Mouse (Mus musculus) gastrocnemius, postnatal 25 days (tissue): ENCODE data around the gene Prtg. TPM values are rescaled to one million over a fixed set of nuclear protein-coding genes. Genes with fewer than 3 reads are reported as not detected.

Source experiments
- DNase-seq: peaks from one replicate; pipeline ENCODE4 v3.0.0; 2022
- long read RNA-seq, 2 experiments: library from polyadenylated mRNA; stranded (forward); transcript quantifications; one replicate each; pipeline ENCODE4 v2.0.0; 2021
- total RNA-seq, 2 experiments: library from RNA; stranded (reverse); gene quantifications; 1 replicate in 1 of 2; 2 replicates in 1 of 2; pipeline ENCODE4 v1.2.3; 2021

Gene Prtg
- under 1 TPM; 0.13 to 0.18 TPM for total RNA-seq
- long read RNA-seq, experiment 1, partial matches to known transcripts: 0 of 3 reads
- long read RNA-seq, experiment 1, other reads (novel, unspliced or antisense): 3 of 3 reads
- long read RNA-seq, experiment 2, partial matches to known transcripts: 0 of 3 reads
- long read RNA-seq, experiment 2, other reads (novel, unspliced or antisense): 3 of 3 reads

DNA sequence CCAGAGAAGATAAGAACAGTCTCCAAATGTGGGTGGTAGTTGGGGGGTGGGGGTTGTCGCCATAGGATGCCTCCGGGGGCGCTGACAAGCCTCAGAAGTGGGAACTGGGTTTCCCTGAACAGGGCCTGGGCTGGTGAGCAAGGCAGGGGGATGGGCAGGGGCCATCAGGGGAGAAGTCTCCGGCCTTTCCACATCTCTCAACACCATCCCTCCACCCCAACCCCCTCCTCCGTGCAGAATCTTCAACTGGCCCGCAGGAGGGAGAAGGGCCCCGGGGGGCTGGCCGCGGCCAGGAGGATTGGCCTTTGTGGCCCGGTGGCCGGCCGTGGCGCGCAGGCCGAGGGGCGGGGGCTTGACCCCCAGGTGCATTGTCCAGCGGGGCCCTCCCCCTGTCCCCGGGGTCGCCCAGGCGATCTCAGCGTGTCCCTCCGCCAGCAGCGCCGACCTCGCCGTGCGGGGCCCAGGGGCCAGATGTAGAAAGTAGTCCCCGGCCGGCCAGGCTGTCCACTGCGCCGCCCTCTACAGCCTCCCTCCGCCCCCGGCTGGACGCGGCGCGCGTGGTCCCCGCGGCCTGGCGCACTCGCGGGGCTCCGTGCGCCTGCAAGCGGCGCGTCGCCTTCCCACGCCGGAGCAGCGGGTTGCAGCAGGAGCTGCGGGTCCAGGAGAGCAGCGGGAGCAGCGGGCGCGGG is at the start of gene Prtg:
Prtg (plus strand) TSS at position 144 of the 689 bp plus-strand sequence.
- DNase-seq: peak; percentile 40

DNA sequence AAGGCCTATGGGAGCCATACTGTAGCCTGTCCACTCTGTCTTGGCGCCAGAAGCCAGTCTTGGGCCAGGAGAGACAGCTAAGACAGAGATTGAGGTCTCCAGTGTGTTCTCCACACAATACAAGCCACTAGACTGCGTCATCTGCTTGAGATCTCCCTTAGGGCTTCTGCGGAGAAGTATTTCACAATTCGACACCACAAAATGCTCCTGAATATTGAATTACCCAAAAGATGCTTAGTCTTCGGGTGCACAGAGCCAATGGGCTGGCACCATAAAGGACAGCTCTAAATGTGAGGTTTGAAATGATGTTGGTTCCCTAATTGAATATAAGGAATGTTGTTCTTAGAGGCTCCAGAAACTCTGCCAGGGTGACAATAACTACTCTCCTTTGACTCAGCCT is 49.5 kb upstream of the Prtg start:
- DNase-seq: no peak

DNA sequence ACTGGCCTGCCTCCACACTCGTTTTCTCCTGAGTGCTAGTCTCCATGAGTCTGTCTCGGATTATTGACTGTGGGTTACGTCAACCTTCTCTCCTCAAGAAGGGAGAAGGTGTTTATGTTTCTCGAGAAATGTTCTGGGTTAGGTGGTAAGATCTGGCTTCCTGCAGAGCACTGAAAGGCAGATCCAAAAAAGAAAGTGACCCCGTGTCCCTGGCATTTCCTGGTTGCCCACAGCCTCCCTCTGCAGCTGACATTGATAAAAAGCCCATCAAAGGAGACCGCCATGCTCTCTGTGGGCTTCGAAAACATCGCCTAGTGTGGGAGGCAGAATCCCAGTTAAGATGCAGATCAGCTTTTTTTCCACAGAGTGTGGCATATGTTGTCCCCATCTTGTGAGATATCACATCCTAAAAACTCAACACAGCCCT is 48.0 kb upstream of the Prtg start:
- no peak for DNase-seq

DNA sequence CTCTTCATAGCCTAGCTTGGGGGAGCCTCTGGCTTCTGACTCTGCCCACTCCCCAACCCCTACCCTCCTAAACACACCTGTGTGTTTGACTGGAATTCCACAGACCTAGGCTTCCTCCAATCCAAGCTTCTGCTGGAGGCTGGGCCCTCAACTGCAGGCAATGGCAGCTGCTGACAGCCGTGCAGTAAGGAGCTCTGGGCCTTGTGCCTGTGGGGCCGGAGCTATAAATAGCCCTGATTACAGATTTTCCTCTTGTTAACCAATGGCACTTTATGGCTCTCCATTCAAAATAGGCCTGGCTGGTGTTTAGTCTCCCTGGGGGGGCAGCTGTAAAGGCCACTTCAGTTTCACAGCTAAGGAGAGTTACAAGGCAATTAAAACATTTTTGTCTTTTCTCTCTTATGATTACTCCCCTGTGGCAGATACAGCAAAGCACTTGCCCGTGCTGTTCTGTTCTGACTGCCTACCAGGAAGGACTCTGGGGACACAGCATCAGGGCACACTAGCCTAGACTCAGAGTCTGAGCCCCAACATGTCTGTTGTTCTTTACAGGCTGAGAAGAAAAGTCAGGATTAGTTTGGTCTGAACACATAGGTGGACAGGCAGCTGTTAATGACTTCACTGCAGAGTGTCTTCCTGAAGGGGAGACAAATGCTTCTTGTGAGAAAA is 43.5 kb upstream of the Prtg start:
- peak; percentile 65 for DNase-seq

DNA sequence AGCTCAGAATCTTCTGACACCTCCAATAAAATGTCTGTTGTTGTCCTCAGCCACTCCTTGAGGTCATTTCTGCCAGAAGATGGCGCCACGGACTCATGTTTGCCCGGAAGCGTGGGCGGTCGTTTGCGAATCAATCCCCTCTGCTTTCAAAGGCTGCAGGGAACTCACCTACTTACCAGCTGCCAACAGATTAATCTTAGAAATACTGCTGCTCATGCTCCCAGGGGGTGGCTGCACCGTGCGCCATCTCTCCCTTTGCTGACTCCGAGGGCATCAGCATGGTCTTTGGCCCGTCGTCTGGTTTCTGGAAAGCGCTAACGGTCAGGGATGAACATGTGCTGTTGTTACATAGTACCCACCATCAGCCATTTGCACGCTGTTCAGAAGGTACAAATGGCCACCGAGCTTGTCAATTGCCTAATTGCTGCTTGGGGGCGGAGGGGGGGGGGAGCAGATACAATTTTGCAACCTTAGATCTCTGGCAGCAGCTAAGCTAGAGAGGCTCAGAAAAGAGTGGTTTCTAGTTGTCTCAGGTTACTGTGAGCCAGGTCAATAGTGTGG is 39.8 kb upstream of the Prtg start:
- DNase-seq: peak; percentile 59

DNA sequence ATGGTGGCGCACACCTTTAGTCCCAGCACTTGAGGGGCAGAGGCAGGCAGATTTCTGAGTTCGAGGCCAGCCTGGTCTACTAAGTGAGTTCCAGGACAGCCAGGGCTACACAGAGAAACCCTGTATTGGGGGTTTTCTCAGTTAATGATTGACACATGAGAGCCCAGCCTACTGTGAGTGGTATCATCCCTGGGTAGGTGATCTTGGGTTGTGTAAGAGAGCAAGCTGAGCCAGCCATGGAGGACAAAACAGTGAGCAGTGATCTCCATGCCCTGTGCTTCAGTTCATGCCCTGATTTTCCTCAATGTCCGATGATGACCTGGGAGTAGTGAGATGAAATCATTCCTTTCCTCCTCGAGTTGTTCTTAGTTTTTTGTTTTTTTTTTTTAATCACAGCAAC is 31.7 kb upstream of the Prtg start:
- no peak for DNase-seq

DNA sequence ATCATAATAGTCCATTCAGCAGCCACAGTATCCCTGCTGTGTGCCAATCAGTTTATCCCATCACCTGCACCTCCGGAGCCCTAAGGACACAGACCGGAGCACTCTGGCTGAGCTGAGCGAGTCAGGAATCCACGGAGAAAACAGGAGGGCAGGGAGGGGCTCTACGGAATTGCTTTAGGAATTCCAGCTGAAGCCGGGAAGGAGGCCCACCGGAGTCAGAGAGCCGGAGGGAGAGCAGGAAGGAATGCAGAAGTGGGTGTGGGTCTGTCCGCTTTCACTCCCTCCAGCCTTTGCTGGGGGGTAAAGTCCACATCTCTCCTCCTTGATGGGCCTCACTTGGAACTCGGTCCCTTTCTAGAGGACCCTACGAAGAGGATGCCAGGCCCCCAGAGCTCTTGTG is 27.7 kb upstream of the Prtg start:
- DNase-seq: no peak

DNA sequence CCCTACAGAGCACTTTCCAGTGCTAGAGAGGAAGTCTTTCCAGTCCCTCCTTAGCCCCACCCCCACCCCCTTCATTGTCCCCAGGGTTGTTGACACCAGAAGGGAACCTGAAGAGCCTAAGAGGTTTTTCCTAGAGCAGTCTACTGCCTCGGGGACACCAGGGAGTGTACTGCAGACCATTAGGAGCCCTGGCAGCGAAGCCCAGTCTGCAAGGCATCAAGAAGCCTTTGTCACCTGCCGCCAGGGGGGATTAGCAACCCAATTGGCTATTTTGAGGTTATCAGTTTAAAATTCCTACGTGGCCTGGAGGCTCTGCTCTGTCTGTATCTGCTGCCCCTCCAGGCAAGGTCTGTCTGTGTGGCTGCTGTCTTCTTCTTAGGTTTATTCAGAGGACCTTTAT is 26.9 kb upstream of the Prtg start:
- no peak for DNase-seq

DNA sequence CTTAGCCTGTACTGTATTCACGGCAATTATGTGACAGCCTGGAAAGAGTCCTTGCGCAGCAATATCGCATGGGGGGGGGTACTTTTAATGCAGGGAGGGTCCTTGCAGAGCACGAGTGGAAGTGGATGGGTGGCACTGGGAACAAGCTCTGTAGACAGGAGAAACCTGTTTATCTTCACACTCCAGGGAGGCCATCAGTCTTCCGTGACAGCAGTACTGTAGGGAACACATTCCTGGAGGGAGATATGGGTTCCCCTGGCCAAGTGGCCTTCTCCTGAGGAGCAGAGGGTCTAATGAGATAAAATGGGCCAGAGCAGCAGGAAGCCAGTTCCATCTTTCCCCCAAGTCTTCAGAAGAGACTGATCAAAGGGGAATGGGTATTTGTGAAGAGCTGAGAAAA is 26.0 kb upstream of the Prtg start:
- no peak for DNase-seq

DNA sequence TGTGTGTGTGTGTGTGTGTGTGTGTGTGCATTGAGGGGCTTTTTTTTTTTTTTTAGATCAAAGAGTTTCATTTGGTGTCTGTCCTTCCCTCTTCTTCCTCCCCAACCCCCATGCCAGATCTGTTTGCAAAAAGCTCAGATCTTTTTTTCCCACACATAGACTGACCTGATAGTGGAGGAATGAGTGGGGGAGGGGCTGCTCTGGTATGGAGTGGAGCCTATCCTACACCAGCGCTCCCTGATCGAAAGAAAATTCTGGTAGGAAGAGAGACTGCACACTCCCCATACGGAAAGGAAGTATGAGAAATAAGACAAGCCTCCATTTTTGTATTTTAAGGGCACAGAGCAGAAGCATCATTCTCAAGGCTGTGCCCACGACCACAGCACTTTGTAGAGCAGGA is 25.2 kb upstream of the Prtg start:
- no peak for DNase-seq

DNA sequence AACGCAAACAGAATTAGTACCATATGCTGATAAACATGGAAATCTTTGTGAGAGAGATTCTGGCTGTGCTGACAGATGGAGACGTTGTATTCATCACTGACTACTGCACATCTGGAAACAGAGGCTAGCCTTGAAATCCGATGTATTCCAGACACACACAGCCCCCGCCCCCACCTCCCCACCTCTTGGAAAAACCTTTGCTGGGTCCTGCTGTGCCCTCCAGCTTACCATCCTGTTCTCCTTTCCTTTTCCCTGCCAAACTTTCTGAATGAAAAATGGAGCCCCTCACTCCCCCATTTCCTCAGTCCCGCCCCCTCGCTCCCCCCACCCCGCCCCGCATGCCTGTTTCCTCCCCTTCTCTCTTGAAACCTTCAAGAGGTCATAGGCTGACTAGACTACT is 24.6 kb upstream of the Prtg start:
- no peak for DNase-seq

DNA sequence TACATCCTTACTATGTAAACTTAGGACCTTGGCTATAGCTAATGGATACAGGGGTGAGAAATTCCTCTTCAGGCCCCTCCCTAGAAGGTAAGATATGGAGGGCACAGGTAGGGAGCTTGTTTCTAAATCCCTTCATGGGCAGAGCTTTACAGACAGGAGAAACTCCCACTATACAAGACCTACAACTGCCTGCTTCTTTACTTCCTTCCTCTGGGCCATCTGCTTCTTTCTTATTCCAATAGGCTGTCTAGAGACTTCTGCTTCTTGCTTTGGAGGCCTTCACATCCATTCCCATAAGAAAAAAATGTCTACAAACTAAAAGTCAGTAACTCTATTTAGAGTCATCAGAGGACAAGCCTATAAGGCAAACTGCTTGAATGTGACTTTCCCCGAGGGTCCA is 18.9 kb upstream of the Prtg start:
- DNase-seq: no peak

DNA sequence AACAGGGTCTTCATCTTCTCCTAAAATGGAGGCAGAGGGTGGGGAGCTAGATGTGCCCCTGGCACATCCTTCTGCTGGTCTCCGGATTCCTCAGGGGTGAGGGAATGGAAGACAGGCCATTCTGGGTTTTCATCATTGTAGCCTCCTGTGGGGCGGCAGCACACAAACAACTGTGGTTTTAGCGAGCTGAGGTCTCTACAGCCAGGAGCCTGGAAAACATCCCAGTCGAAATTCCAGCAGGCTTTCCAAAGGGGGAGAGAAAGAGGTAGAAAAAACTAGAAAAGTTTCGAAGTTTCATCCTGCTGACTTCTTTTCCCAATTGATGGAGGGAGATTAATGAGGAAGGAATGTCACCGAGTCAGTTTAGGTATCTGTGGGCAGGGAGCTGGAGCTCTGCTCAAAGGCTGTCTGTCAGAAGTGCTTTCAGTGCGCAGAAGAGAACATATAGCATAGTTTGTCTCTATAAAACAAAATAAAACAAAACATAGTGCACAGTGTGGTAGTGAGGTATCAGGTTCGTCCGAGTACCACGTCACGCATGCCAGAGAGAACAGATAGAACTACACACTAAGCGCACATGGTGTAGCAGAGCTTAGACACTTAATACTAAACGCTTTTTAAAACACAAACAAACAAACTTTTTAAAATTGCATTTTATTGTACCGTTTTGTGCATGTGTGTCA is 16.0 kb upstream of the Prtg start:
- no peak for DNase-seq

DNA sequence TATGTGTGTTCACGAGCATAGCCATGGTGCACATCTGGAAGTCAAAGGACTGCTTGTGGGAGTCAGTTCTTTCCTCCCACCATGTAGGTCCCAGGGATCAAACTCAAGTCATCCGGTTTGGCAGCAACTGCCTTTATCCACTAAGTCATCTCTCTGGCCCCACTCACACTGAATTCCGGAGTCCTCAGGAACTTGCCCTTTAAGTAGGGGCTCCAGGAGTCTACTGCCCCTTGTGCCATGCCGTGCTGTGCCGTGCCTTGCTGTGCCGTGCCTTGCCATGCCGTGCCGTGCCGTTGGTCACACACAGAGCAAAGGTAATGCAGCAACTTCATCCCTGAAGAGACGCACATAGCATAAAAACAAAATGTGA is 15.5 kb upstream of the Prtg start:
- no peak for DNase-seq

DNA sequence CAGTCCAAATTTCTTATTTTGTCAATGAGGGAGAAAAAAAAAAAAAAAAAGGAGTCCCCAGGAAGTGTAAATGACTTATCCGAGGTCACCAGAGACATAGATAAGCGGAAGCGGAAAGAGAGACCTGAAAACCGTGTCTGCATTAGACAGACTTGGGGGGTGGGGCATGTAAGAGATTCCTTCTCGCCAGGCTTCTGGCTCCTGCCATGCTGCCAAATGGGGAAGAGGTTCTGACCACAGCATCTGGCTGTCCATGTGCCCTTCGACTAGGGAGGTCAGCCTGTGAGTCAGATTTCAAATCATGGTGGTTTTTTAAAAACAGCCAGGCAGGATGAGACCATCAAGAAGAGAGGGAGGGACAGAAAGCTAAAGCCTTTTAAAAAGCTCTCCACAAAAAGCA is 15.0 kb upstream of the Prtg start:
- peak; percentile 35 for DNase-seq

DNA sequence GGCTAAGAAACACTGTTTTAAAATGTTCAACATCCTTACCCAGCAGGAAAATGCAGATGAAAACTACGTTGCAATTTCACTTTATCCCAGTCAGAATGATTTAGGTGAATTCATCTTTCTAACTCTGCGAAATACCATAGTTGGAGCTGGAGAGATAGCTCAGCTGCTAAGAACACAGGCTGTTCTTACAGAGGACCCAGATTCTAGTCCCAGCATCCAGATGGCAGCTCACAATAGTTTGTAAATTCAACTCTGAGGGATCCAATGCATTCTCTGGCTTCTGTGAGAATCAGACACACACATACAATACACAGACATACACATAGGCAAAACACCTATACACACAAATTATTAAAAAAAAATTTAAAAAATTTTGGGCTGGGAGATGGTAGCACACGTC is 11.4 kb upstream of the Prtg start:
- no peak for DNase-seq

DNA sequence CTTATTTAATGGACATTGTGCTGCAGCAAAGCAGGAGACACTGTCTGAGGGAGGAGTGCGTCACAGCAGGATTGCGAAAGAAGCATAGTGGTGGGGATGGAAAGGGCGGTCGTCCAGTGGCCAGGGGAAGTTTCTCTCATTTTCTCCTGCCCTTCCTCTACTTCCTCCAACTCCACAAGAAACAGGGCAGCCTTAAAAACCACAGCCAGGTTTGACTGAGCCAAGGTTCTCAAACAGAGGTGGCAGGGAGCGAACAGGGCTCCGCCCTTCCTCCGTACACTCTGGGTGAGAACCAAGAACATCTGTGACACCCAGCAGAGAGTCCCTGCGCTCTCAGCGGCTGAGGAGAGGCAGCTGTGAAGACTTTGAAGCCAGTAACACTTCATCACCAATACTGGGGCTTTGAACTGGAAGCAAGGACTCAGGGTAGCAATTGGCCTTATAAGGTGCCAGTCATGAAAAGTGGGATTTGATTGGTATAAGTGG is 9.5 kb upstream of the Prtg start:
- DNase-seq: peak; percentile 69

DNA sequence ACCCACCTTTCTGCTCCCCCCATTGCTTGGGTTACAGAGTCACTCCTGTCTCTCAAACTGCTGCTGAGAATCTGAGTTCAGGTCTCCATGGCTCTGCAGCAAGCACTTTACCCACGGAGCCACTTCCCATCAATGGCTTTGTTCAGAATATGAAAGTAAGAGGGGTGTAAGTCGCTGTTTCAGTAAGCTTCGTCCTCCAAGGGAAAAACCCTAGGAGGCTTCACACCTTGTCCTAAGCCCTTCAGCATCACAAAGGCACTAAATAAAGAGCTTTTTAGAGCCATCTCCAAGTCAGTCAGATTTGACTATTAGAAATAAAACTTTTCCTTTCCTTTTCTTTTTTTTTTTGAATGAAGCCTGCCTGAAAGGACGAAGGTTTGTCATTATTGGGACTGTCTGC is 3.4 kb upstream of the Prtg start:
- DNase-seq: no peak

DNA sequence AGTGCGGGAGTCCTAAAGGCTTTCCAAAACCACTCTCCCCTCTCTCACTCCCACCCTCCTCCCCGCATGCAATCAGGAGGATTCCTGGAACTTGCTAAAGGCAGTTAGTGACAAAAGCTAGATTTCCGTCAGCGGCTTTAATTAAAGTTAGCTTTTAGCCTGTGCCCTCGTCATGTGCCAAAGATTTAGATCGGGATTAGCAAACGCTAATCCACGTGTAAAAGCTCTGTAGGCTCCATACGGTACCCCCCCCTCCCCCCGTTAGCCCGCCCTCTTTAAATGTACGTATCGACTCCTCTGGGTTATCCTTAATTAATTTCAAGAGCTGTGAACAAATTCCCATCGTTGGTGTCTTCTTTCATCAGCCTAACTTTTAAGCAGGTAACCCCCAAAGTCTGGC is 528 bp upstream of the Prtg start:
- DNase-seq: no peak

DNA sequence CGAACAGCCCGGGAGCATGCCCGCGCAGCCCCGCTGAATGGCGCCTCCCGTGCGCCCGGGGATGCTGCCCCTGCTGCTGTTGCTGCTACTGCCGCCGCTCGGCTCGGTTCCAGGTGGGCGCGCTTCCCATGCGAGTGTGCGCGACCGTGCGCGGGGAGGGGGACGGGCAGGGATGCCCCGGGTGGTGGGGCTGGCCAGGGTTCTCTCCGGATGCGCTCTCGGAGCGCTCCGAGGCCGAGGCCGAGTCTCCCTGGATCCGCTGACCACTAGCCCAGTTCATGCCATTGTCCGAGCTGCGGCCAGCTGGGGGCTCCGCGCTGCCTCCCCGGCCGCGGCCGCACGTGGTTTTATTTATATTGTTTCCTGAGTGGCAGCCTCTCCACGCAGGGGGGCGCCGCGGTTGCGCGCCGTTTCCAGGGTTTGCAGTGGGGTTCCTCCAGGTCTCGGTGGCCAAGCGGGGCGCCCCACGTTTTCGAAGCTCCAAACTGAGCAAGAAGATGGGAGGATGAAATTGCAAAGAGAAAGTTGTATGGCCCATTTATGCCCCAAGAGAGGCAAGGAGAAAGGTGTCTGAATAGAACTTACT is 839 bp downstream of the Prtg start:
- no peak for DNase-seq

DNA sequence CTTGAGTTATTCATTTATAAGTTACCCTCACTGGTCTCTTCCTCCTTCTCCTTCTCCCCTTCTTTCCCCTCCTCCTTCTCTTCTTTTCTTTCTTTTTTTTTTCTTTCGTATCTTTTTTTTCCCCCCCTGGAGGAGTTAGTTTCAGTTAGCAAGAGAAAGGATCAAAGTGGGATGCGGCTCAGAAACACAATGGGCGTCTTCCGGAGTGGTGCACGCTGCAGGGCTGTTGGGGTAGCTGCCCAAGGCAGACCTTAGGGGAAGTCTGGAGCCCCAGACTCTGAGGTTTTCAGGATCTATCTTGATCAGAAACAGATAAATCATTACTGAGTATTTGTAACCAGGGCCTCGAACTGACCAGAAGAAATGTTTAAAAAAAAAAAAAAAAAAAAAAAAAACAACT is 1.5 kb downstream of the Prtg start:
- DNase-seq: no peak

DNA sequence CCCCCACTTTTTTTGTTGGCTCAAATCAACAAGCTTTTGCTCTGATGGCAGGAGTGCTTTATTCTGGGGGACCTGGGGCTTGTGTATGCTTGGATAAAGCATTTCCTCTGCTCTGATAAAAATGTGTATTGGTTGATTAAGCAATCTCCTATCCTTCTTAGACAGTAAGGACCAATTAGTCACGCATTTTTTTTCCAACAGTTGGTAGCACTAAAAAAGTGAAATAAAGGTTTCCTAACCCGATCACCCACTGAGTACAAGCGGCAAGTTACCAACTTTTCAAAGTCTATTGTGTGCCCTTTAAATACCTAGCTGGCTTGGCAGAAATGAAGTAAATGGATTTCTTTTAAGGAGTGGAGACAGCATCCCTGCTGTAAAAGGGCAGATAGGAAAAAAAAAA is 1.9 kb downstream of the Prtg start:
- DNase-seq: no peak
